Mouse (Mus musculus) MEL (cell line): ENCODE measurements at regions not wholly inside any gene's neighbourhood (a gene's known extent, or its start where the extent isn't known, plus 50 kb on each side); places are given as distances from the start of the nearest gene placed in this dataset.

ENCODE experiments used
- CHD1 ChIP-seq: IDR thresholded peaks from 2 replicates; pipeline ENCODE4 v1.6.1; 2012; ENCODE audit warnings: low read depth, mild to moderate bottlenecking, inconsistent platforms, low read length, improper control_type of control experiment
- CTCF ChIP-seq, 3 experiments: IDR thresholded peaks in 2 of 3; conservative IDR thresholded peaks in 1 of 3; 2 replicates each; pipeline ENCODE4 v1.5.1; 2011 to 2012; ENCODE audit warnings: low read length in 3 of 3, low read depth in 2 of 3, mild to moderate bottlenecking in 2 of 3, improper control_type of control experiment in 1 of 3, inconsistent platforms in 1 of 3, mixed read lengths in 1 of 3, moderate library complexity in 1 of 3; ENCODE audit not compliant: control insufficient read depth in 1 of 3, insufficient read depth in 1 of 3, poor library complexity in 1 of 3, severe bottlenecking in 1 of 3
- EP300 ChIP-seq, 2 experiments: IDR thresholded peaks; 2 replicates each; pipeline ENCODE4 v1.6.1; 2011; ENCODE audit warnings: improper control_type of control experiment in 2 of 2, low read length in 2 of 2, low read depth in 1 of 2, mild to moderate bottlenecking in 1 of 2
- KAT2A ChIP-seq: conservative IDR thresholded peaks from 2 replicates; pipeline ENCODE4 v1.6.1; 2012; ENCODE audit warnings: low read depth, low read length, improper control_type of control experiment, inconsistent platforms
- MAFK ChIP-seq: IDR thresholded peaks from 2 replicates; pipeline ENCODE4 v1.6.1; 2011; ENCODE audit warnings: low read depth, mild to moderate bottlenecking, low read length, improper control_type of control experiment, borderline replicate concordance
- RCOR1 ChIP-seq: IDR thresholded peaks from 2 replicates; pipeline ENCODE4 v1.6.1; 2012; ENCODE audit warnings: low read depth, mild to moderate bottlenecking, inconsistent platforms, low read length, improper control_type of control experiment

DNA sequence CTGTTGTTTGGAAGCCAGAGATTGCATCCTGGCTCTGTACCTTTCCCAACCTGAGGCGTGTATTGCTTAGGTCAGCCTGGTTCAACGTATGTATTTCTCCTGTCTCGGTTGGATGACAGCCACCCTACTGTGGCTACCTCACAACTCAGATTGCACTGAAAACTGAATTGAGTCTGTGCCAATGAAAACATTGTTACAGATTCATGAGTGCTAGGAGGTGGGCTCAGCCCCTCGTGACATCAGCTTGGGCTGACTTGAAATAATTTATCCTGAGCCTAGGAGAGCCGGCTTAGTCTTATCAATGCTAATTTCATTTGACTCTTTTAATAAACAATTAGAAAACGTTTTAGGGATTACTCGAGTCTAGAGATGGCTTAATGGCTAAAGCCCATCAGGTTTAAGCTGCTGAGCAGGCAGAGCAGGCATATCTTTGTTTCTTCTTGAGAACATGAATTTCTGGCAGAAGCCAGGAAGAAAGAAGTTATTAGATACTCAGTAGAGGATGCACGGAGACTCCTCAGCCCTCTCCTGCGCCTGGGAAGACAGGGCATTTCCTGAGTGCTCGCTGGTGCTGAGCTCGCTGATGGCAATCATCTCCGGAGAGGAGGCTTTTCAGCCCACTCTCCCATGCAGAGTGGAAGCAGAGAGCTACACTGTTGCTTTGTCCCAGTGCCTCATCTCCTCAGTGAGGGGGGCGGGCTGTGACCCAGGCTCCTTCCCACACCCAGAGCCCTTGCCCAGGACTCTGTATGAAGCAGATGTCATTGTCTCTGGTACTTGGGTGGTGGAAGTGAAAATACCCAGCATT lies 120.9 kb upstream of the Trpc7 start:
- no peak for TF ChIP-seq CTCF (IDR thresholded peaks at IDR 0.05 in 2 of 3, conservative IDR thresholded peaks at IDR 0.05 in 1 of 3; ENCODE audit: control insufficient read depth in 1 of 3, insufficient read depth in 1 of 3, low read depth in 2 of 3, low read length in 3 of 3, poor library complexity in 1 of 3, severe bottlenecking in 1 of 3)
- TF ChIP-seq MAFK, result no peak
- no peak for TF ChIP-seq EP300 (IDR thresholded peaks at IDR 0.05; ENCODE audit: low read depth in 1 of 2, low read length in 2 of 2)
- TF ChIP-seq KAT2A, result no peak
- no peak for TF ChIP-seq CHD1
- no peak for TF ChIP-seq RCOR1
